Mouse (Mus musculus) myocyte (in vitro differentiated cells): Measurements from ENCODE around the gene Myl6b. TPM values are rescaled to one million over a fixed set of nuclear protein-coding genes. Genes with fewer than 3 reads are reported as not detected.

Experiments used
- H3K27me3 ChIP-seq: one replicate; pipeline ENCODE4 v1.6.1; 2011; ENCODE audit not compliant: control insufficient read depth, insufficient read depth, insufficient read length
- H3K36me3 ChIP-seq: one replicate; pipeline ENCODE4 v1.6.1; 2011; ENCODE audit not compliant: control insufficient read depth, insufficient read depth
- H3K4me2 ChIP-seq: one replicate; pipeline ENCODE4 v1.6.1; 2011; ENCODE audit warnings: low read depth, control low read depth
- H3K4me3 ChIP-seq: one replicate; pipeline ENCODE4 v1.5.1; 2011; ENCODE audit warnings: mild to moderate bottlenecking, control low read depth, moderate library complexity
- H3K79me2 ChIP-seq: one replicate; pipeline ENCODE4 v1.6.1; 2011; ENCODE audit not compliant: control insufficient read depth, insufficient read depth
- H3ac ChIP-seq: one replicate; pipeline ENCODE4 v1.6.1; 2011; ENCODE audit not compliant: control insufficient read depth, insufficient read length
- CEBPB ChIP-seq: IDR thresholded peaks from 2 replicates; pipeline ENCODE4 v1.6.1; 2011; ENCODE audit warnings: mild to moderate bottlenecking, moderate library complexity; ENCODE audit not compliant: poor library complexity, insufficient read depth, severe bottlenecking
- E2F4 ChIP-seq: IDR thresholded peaks from one replicate; pipeline ENCODE4 v1.6.1; 2011; ENCODE audit warnings: mild to moderate bottlenecking, control low read depth, moderate library complexity; ENCODE audit not compliant: insufficient read depth
- MAX ChIP-seq: IDR thresholded peaks from one replicate; pipeline ENCODE4 v1.6.1; 2011; ENCODE audit warnings: low read depth, mild to moderate bottlenecking, control low read depth
- MYOD1 ChIP-seq, 3 experiments: IDR thresholded peaks; one replicate each; pipeline ENCODE4 v1.6.1; 2011; ENCODE audit warnings: control low read depth in 2 of 3, low read depth in 2 of 3, mild to moderate bottlenecking in 2 of 3, moderate library complexity in 1 of 3; ENCODE audit not compliant: insufficient read length in 2 of 3, control insufficient read depth in 1 of 3
- MYOG ChIP-seq, 3 experiments: IDR thresholded peaks; one replicate each; pipeline ENCODE4 v1.6.1; 2011; ENCODE audit warnings: control low read depth in 2 of 3, low read depth in 2 of 3, mild to moderate bottlenecking in 2 of 3; ENCODE audit not compliant: insufficient read length in 2 of 3, control insufficient read depth in 1 of 3, insufficient read depth in 1 of 3
- POLR2A ChIP-seq: IDR thresholded peaks from one replicate; pipeline ENCODE4 v1.6.1; 2011; ENCODE audit warnings: low read depth, mild to moderate bottlenecking, control low read depth, moderate library complexity; ENCODE audit not compliant: insufficient read length
- POLR2AphosphoS2 ChIP-seq: IDR thresholded peaks from one replicate; pipeline ENCODE4 v1.6.1; 2011; ENCODE audit warnings: low read depth, control low read depth; ENCODE audit not compliant: insufficient read length
- REST ChIP-seq: IDR thresholded peaks from one replicate; pipeline ENCODE4 v1.6.1; 2011; ENCODE audit warnings: mild to moderate bottlenecking, control low read depth, moderate library complexity; ENCODE audit not compliant: insufficient read depth, insufficient read length
- SRF ChIP-seq: IDR thresholded peaks from one replicate; pipeline ENCODE4 v1.6.1; 2011; ENCODE audit warnings: low read depth; ENCODE audit not compliant: control insufficient read depth, insufficient read length
- TCF12 ChIP-seq: IDR thresholded peaks from one replicate; pipeline ENCODE4 v1.6.1; 2011; ENCODE audit warnings: mild to moderate bottlenecking, control low read depth; ENCODE audit not compliant: poor library complexity, insufficient read depth, severe bottlenecking
- TCF3 ChIP-seq: IDR thresholded peaks from one replicate; pipeline ENCODE4 v1.6.1; 2011; ENCODE audit warnings: low read depth, control low read depth; ENCODE audit not compliant: insufficient read length
- USF1 ChIP-seq: IDR thresholded peaks from one replicate; pipeline ENCODE4 v1.6.1; 2011; ENCODE audit warnings: low read depth, mild to moderate bottlenecking, control low read depth, moderate library complexity
- polyA plus RNA-seq: library from polyadenylated mRNA; unstranded; fragments of >200 nt; fragmentation: generic; extraction: Trizol; gene quantifications from one replicate; pipeline ENCODE4 v1.2.1, GENCODE M21; 2012; ENCODE audit warnings: missing spikeins

Myl6b gene
- polyA plus RNA-seq, 1 experiment = 734 TPM

GRCm38 (mm10) chr10:128487861-128488712 is 10.4 kb downstream of the Myl6b start:
- Histone ChIP-seq H3K4me3 (no peak overlapping the region), H3K36me3 (peaks cover 35% of the 10 kb centered on the region), H3ac (no peak overlapping the region), H3K4me2 (no peak overlapping the region), H3K79me2 (peaks cover 22% of the 10 kb centered on the region), H3K27me3 (no peaks in the 10 kb centered on the region)
- no peak for TF ChIP-seq SRF
- TF ChIP-seq MAX = no peak
- no peak for TF ChIP-seq TCF12
- TF ChIP-seq TCF3 = no peak
- TF ChIP-seq USF1 = no peak
- no peak for TF ChIP-seq REST
- TF ChIP-seq MYOG (IDR thresholded peaks at IDR 0.05; ENCODE audit: control insufficient read depth in 1 of 3, insufficient read depth in 1 of 3, insufficient read length in 2 of 3, low read depth in 2 of 3) = no peak
- TF ChIP-seq MYOD1 (IDR thresholded peaks at IDR 0.05; ENCODE audit: control insufficient read depth in 1 of 3, insufficient read length in 2 of 3, low read depth in 2 of 3) = no peak
- no peak for TF ChIP-seq CEBPB
- no peak for TF ChIP-seq POLR2A
- no peak for TF ChIP-seq E2F4
- no peak for TF ChIP-seq POLR2AphosphoS2

GRCm38 (mm10) chr10:128486370-128486769 is 12.1 kb downstream of the Myl6b start:
- Histone ChIP-seq H3K4me3 (no peak overlapping the region), H3K27me3 (no peaks in the 10 kb centered on the region), H3K36me3 (peaks cover 38% of the 10 kb centered on the region), H3K79me2 (peaks cover 5% of the 10 kb centered on the region), H3ac (no peak overlapping the region), H3K4me2 (no peak overlapping the region)
- TF ChIP-seq CEBPB (no peak), MYOG (IDR thresholded peaks at IDR 0.05; ENCODE audit: control insufficient read depth in 1 of 3, insufficient read depth in 1 of 3, insufficient read length in 2 of 3, low read depth in 2 of 3) (no peak), TCF3 (no peak), USF1 (no peak), E2F4 (no peak), POLR2A (no peak), POLR2AphosphoS2 (no peak)

- Histone ChIP-seq H3K79me2 (no peaks in the 10 kb centered on the region), H3ac (no peak overlapping the region), H3K4me3 (no peak overlapping the region), H3K27me3 (no peaks in the 10 kb centered on the region), H3K36me3 (peaks cover 37% of the 10 kb centered on the region), H3K4me2 (no peak overlapping the region)
- no peak for TF ChIP-seq USF1
- no peak for TF ChIP-seq MYOD1 (IDR thresholded peaks at IDR 0.05; ENCODE audit: control insufficient read depth in 1 of 3, insufficient read length in 2 of 3, low read depth in 2 of 3)
- TF ChIP-seq TCF12 = no peak
- no peak for TF ChIP-seq POLR2AphosphoS2
- no peak for TF ChIP-seq POLR2A
- no peak for TF ChIP-seq SRF
- no peak for TF ChIP-seq E2F4
- TF ChIP-seq REST = no peak
- TF ChIP-seq MYOG (IDR thresholded peaks at IDR 0.05; ENCODE audit: control insufficient read depth in 1 of 3, insufficient read depth in 1 of 3, insufficient read length in 2 of 3, low read depth in 2 of 3) = no peak
These were observed 24.1 kb downstream of the Myl6b start for GRCm38 (mm10) chr10:128474366-128474765.

DNA sequence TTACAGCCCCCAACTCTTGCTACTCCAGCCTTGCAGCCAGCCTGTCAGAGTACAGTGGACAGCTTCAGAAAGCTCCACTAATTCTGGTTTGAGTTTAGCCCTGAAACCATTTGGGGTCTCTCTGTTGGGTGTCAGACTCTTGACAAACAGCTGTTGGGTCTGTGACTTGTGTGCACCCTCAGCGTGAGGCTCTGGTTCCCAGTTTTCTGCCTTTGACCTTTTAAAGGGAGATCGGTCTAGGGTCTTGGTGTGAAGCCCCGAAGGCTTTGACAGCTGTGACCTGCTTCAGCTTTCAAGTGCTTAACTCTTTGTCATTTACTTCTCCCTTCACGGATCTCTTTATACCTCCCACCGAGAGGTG is 38.2 kb downstream of the Myl6b start:
- peak overlapping the region; percentile 98 for H3K4me2 ChIP-seq
- TF ChIP-seq POLR2A (no peak), REST (no peak), E2F4 (no peak), MYOD1 (IDR thresholded peaks at IDR 0.05; ENCODE audit: control insufficient read depth in 1 of 3, insufficient read length in 2 of 3, low read depth in 2 of 3) (no peak), TCF12 (no peak), MYOG (IDR thresholded peaks at IDR 0.05; ENCODE audit: control insufficient read depth in 1 of 3, insufficient read depth in 1 of 3, insufficient read length in 2 of 3, low read depth in 2 of 3) (no peak), TCF3 (no peak), SRF (no peak), POLR2AphosphoS2 (no peak), MAX (no peak), USF1 (no peak), CEBPB (no peak)
- peak overlapping the region; percentile 100 for H3ac ChIP-seq
- peak overlapping the region; percentile 75 for H3K4me3 ChIP-seq
- peaks cover 17% of the 10 kb centered on the region for H3K79me2 ChIP-seq
- no peaks in the 10 kb centered on the region for H3K27me3 ChIP-seq
- H3K36me3 ChIP-seq = peaks cover 38% of the 10 kb centered on the region
